Mouse (Mus musculus): ENCODE data around the gene Mical1. TPM values are rescaled to one million over a fixed set of nuclear protein-coding genes. Genes with fewer than 3 reads are reported as not detected.
"Not testable (repeated sequence)": the region's sequence is repeated elsewhere in the genome, so short reads cannot be mapped to it uniquely, and the experiment has no call there.

Mical1 gene
- polyA plus RNA-seq, 2 experiments, result 2.6 to 2.8 TPM

- DNase-seq (ENCODE audit: low read depth in 3 of 3, low spot score in 3 of 3), result peak in 1 of 3 experiments; percentile 39
- H3K4me3 ChIP-seq (ENCODE audit: insufficient read depth in 1 of 2, low read depth in 2 of 2, low read length in 2 of 2); H3K27me3 ChIP-seq (ENCODE audit: control insufficient read depth, insufficient read depth, low read length); H3K4me1 ChIP-seq (replicated peaks; ENCODE audit: control insufficient read depth in 2 of 2, insufficient read depth in 2 of 2, low read length in 1 of 2); ATAC-seq (ENCODE audit: insufficient read depth); H3K36me3 ChIP-seq (replicated peaks; ENCODE audit: control insufficient read depth, insufficient read depth, low read depth); H3K27ac ChIP-seq; H3K4me2 ChIP-seq (ENCODE audit: low read depth); H3K9me3 ChIP-seq (ENCODE audit: control insufficient read depth, low read length); H3K9ac ChIP-seq (replicated peaks): not testable (repeated sequence)
- TF ChIP-seq CTCF (IDR thresholded peaks at IDR 0.05; ENCODE audit: low read depth), result peak; percentile 78
- 8% methylated on average over 3 of the region's 3 CpGs for WGBS (ENCODE audit: insufficient replicate concordance)
Measured at GRCm38 (mm10) chr10:41505446-41505845, 29.3 kb downstream of the Mical1 start.

DNA sequence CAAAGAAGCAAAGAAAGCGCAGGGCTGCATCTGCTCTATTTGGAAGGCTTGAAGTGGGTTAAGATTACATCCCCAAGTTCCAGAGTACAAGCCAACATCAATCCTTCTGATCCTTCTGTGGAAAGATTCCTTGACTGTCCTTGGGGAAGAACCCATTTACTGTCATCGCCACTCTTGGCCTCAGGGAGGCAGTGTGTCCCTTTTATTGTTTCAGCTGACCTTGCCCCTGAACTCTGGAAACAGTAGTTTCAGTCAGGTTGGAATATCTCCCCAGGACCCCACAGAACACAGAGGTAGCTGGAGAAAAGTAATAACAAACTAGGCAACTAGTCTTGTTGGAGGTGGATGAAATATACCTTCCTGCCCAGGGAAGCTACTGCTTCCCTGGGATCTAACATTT is 33.0 kb downstream of the Mical1 start:
- 41% methylated on average over 2 of the region's 2 CpGs for WGBS (ENCODE audit: insufficient replicate concordance)
- Histone ChIP-seq H3K9me3 (ENCODE audit: control insufficient read depth, low read length) (no peaks in the 10 kb centered on the region), H3K4me2 (ENCODE audit: low read depth) (no peak overlapping the region), H3K27me3 (ENCODE audit: control insufficient read depth, insufficient read depth, low read length) (no peaks in the 10 kb centered on the region), H3K4me1 (replicated peaks; ENCODE audit: control insufficient read depth in 2 of 2, insufficient read depth in 2 of 2, low read length in 1 of 2) (no peaks in the 10 kb centered on the region), H3K9ac (replicated peaks) (no peak overlapping the region), H3K27ac (no peak overlapping the region), H3K4me3 (ENCODE audit: insufficient read depth in 1 of 2, low read depth in 2 of 2, low read length in 2 of 2) (no peak overlapping the region), H3K36me3 (replicated peaks; ENCODE audit: control insufficient read depth, insufficient read depth, low read depth) (no peaks in the 10 kb centered on the region)
- TF ChIP-seq EP300 (IDR thresholded peaks at IDR 0.05; ENCODE audit: low read depth) (no peak), CTCF (IDR thresholded peaks at IDR 0.05; ENCODE audit: low read depth) (peak; percentile 58)
- ATAC-seq (ENCODE audit: insufficient read depth), result no peak
- no peak for DNase-seq (ENCODE audit: low read depth in 3 of 3, low spot score in 3 of 3)

- Histone ChIP-seq H3K36me3 (replicated peaks; ENCODE audit: control insufficient read depth, insufficient read depth, low read depth) (no peaks in the 10 kb centered on the region), H3K27me3 (ENCODE audit: control insufficient read depth, insufficient read depth, low read length) (no peaks in the 10 kb centered on the region), H3K9ac (replicated peaks) (no peak overlapping the region), H3K4me2 (ENCODE audit: low read depth) (no peak overlapping the region), H3K9me3 (ENCODE audit: control insufficient read depth, low read length) (no peaks in the 10 kb centered on the region), H3K27ac (no peak overlapping the region), H3K4me3 (ENCODE audit: insufficient read depth in 1 of 2, low read depth in 2 of 2, low read length in 2 of 2) (no peak overlapping the region), H3K4me1 (replicated peaks; ENCODE audit: control insufficient read depth in 2 of 2, insufficient read depth in 2 of 2, low read length in 1 of 2) (peaks cover 2 to 3% of the 10 kb centered on the region in 2 experiments; a peak in 3 of 4 replicates)
- DNase-seq (ENCODE audit: low read depth in 3 of 3, low spot score in 3 of 3), result no peak
- TF ChIP-seq EP300 (IDR thresholded peaks at IDR 0.05; ENCODE audit: low read depth) (no peak), CTCF (IDR thresholded peaks at IDR 0.05; ENCODE audit: low read depth) (no peak)
- ATAC-seq (ENCODE audit: insufficient read depth), result no peak
- 59% methylated on average over 4 of the region's 4 CpGs for WGBS (ENCODE audit: insufficient replicate concordance)
Measured at GRCm38 (mm10) chr10:41514301-41514700, 38.2 kb downstream of the Mical1 start.

DNA sequence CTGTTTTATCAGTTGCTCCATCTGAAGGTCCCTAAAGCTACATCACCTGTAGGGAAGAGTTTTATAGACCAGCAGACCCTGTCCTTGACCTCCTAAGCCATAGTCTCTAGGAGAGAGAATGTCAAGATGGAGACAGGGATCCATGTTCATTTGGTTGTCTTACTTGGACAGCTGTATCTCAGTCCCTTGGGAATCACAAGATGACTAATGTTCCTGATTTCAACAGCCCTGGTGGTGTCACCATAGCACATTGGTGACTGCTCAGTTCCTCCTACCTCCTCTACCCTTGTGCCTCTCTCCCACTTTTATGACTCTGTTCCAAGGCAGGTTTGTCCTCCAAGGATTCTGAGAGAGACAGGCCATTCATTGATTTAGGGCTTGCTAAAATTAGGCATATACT is 38.8 kb downstream of the Mical1 start:
- Histone ChIP-seq H3K9me3 (ENCODE audit: control insufficient read depth, low read length) (no peaks in the 10 kb centered on the region), H3K9ac (replicated peaks) (no peak overlapping the region), H3K27me3 (ENCODE audit: control insufficient read depth, insufficient read depth, low read length) (no peaks in the 10 kb centered on the region), H3K4me3 (ENCODE audit: insufficient read depth in 1 of 2, low read depth in 2 of 2, low read length in 2 of 2) (no peak overlapping the region), H3K4me2 (ENCODE audit: low read depth) (no peak overlapping the region), H3K4me1 (replicated peaks; ENCODE audit: control insufficient read depth in 2 of 2, insufficient read depth in 2 of 2, low read length in 1 of 2) (peaks cover 2 to 3% of the 10 kb centered on the region in 2 experiments; a peak in 3 of 4 replicates), H3K27ac (no peak overlapping the region), H3K36me3 (replicated peaks; ENCODE audit: control insufficient read depth, insufficient read depth, low read depth) (no peaks in the 10 kb centered on the region)
- ATAC-seq (ENCODE audit: insufficient read depth), result no peak
- no peak for TF ChIP-seq CTCF (IDR thresholded peaks at IDR 0.05; ENCODE audit: low read depth)
- no peak for TF ChIP-seq EP300 (IDR thresholded peaks at IDR 0.05; ENCODE audit: low read depth)
- no peak for DNase-seq (ENCODE audit: low read depth in 3 of 3, low spot score in 3 of 3)

DNA sequence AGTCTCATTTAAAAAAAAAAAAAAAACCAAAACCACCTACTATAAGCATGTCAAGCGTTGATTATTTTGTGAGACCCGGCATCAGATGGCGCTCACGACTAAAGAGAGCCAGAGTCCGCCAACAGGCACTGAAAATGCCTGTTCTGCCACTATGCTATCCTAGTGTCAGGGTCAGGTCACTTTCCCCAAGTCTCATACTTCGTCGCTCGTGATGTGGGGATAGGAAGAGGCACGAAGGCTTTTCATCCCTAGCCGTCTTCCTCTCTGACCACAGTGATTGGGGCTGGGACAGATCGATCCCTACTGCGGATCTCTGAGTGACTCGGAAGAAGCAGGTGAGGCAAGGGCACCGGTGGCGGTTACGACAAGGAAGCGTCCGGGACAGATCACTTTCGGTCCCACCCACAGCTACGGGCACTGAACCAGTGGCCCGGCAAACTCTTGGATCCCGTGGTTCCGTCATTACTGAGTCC is 42.4 kb downstream of the Mical1 start:
- TF ChIP-seq EP300 (IDR thresholded peaks at IDR 0.05; ENCODE audit: low read depth) (no peak), CTCF (IDR thresholded peaks at IDR 0.05; ENCODE audit: low read depth) (peak; percentile 71)
- H3K27me3 ChIP-seq (ENCODE audit: control insufficient read depth, insufficient read depth, low read length), result no peaks in the 10 kb centered on the region
- H3K9ac ChIP-seq (replicated peaks), result peak overlapping the region; percentile 94
- peak overlapping the region; percentile 87 for H3K4me2 ChIP-seq (ENCODE audit: low read depth)
- no peaks in the 10 kb centered on the region for H3K9me3 ChIP-seq (ENCODE audit: control insufficient read depth, low read length)
- ATAC-seq (ENCODE audit: insufficient read depth) (peak; percentile 74), DNase-seq (ENCODE audit: low read depth in 3 of 3, low spot score in 3 of 3) (peak; percentile 61 to 77 (median 68))
- peak overlapping the region; percentile 95 to 98 for H3K4me3 ChIP-seq (ENCODE audit: insufficient read depth in 1 of 2, low read depth in 2 of 2, low read length in 2 of 2)
- under 1% methylated on average over 23 of the region's 23 CpGs for WGBS (ENCODE audit: insufficient replicate concordance)
- H3K4me1 ChIP-seq (replicated peaks; ENCODE audit: control insufficient read depth in 2 of 2, insufficient read depth in 2 of 2, low read length in 1 of 2), result peaks cover 13 to 16% of the 10 kb centered on the region in 2 experiments
- H3K36me3 ChIP-seq (replicated peaks; ENCODE audit: control insufficient read depth, insufficient read depth, low read depth), result no peaks in the 10 kb centered on the region
- H3K27ac ChIP-seq, result peak overlapping the region; percentile 89
